Mouse (Mus musculus) R1 (cell line): ENCODE data around the gene Mfrp.

Experiments
- DNase-seq: peaks from one replicate; pipeline ENCODE4 v3.0.0-alpha.2; 2018; ENCODE audit warnings: low read depth, low spot score

The Mfrp gene

DNA sequence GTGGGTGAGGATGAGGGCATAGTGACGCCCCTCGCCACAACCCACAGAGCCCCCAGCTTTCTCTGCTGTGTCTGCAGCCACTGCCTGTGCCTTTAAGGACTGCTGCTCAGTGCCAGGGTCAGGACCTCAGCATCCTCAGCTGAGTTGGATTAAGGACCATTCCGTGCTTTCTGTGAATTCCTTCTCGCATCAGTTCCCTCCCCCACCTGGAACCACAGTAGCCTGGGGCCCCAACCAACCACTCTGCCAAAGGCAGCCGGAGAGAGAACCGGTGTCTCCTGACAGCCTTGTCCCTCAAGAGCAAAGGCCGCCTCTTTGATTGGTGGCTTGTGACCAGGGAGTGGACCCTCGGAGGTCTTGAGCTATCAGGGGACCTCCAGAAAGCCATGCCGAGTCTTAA is at the start of gene Mfrp:
Gene Mfrp (plus strand): TSS at position 240 of the 400 bp plus-strand sequence.
- no peak for DNase-seq

DNA sequence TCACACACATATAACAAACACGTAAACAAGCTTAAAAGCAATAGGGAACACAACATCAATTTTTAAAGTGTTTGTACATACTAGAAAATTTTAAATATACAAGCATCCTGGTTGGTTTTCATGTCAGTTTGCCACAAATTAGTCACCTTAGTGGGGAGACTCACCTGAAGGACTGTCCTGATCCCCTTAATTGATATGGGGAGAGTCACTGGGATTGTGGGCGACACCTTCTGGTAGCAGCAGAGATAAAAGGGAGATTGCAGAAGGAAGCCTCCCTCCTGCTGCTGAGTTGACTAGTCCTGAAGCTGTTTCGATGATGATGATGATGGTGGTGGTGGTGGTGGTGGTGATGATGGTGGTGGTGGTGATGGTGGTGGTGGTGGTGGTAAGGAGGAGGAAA is 48.7 kb upstream of the Mfrp start:
- no peak for DNase-seq

DNA sequence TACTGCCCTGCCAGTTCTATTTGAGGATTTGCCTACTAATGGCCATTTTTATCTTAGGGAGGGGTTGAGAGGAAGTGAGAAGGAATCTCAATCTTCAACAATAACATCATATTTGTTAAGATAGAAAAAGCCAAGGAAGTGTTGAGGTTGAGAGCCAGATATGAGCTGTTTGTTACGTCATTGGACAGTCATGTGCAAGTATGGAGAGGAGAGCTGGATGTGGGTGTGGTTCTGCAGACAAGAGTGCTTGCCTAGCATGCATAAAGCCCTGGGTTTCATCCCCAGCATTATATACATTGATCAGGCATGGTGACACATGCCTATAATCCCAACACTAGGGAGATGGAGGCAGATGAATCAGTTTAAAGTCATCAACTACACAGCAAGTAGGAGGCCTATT is 47.6 kb upstream of the Mfrp start:
- no peak for DNase-seq

DNA sequence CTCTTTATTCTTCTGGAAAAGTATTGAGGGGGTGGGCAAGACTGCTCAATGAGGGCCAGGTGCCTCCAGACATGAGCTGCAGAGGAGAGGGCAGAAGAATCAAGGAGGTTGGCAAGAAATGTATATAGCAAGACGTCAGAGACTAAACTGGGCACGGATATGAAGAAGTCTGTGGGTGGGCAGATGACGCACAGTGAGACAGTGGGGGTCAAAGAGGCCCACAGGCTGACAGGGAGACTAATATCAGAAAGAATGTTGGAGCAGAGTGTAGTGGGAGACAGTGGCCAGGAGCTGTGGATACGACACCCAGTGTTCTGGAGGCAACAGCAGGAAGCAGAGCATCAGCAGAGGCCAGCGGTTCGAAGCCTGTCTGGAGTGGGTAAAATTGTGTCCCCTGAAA is 42.9 kb upstream of the Mfrp start:
- DNase-seq: no peak

DNA sequence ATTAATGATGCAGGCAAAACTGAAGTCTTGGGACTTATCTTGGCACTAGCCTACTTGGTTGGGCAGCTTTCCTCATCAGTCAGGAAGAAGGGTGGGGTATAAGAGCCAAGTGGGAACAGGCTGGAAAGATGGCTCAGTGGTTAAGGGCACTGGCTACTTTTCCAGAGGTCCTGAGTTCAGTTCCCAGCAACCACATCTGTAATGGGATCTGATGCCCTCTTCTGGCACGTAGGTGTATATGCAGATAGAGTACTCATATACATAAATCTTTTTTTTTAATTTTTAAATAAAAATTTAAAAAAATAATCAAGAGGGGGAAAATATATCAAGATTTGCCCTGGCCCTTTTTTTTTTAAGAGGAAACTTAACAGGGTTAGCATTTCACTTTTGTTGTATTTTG is 36.4 kb upstream of the Mfrp start:
- DNase-seq: no peak

DNA sequence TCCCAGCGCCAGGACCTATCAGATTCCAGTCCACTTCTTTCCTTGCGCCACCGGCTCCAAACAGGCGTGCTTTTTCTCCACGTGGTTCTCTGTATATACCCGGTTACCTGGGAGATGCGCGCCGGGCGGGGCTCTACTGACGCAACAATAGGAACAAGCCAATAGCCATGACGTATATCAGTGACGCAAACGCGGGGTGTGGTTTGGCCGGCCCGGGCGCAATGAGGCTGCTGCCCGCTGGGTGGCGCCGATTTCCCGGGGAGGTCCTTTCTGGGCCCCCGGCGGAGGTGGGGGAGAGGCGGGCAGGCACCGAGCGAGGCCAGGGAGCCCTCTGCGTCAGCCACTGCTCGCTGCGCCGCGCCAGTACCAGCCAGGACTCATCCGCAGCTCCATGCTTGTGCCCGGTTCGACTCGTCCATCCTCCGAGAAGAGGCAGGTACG is 34.7 kb upstream of the Mfrp start, which contains the start of gene Usp2:
Gene Usp2 (plus strand): TSS at position 237 of the 441 bp plus-strand sequence.
- peak; percentile 99 for DNase-seq

DNA sequence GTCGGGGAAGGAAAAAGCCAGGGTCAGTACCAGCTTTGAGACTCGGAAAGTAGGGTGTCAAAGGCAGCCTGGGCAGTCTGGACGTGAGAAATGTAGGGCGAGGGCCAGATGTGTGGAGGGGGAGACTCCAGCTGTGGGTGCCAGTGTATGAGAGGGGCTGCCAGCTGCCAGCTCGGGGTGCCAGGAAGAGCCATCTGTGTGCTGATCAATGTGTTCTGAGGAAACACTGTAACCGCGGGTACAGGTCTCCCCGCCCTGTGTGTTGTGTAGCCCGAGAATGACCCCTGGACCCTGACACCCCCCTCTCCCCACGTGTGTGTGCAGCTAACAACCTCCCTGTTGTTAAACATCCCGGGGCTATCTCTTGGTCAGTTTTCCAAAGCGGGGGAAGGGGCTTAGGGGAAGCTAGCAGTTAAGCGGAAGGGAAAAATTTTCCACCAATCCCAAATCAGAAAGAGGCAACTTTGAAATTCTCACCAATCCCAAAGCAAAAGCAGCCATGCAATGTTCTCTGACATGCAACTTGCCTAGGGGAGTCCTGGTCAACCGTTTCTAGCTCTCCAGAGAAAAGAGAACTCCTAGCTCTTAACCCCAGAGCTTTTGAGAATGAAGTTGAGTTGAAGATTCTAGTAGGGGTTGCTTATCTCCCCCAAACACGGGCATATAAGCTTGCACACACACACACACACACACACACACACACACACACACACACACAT is 34.1 kb upstream of the Mfrp start:
- peak; percentile 47 for DNase-seq

DNA sequence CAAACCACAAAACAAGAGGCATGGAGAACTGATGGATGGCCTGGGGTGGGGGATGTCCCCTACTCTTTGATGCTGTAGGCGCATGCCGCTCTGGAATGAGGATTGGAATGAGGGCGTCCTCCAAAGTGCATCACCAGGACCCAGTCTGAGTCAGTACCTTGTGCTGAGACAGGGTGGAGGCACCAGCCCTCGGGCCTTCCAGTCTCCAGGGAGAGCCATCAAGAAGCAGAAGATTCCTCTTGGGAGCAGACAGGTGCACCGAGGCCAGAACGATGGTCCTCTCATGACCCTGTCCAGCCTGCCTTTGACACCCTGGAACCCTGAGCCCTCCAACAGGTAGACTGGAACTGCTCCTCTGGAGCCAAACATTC is 33.6 kb upstream of the Mfrp start:
- DNase-seq: no peak

DNA sequence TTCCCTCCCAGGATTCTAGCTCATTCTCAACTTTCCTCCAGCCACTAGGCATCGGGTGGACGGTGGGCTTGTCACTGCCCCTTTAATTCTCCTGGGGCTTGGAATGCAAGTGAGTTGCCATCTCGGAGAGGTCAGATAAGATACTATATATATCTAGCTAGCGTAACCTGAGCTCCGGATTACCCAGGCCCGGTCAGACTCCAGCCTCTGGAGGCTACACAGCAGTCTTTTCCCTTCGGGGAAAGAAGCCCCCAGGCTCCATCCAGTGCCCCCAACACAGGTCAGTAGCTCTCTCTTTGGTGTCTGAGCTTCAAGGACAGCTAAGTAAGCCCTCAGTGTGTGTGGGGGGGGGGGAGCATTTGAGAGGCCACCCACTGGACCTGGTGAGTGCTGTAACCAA is 32.3 kb upstream of the Mfrp start:
- DNase-seq: no peak

DNA sequence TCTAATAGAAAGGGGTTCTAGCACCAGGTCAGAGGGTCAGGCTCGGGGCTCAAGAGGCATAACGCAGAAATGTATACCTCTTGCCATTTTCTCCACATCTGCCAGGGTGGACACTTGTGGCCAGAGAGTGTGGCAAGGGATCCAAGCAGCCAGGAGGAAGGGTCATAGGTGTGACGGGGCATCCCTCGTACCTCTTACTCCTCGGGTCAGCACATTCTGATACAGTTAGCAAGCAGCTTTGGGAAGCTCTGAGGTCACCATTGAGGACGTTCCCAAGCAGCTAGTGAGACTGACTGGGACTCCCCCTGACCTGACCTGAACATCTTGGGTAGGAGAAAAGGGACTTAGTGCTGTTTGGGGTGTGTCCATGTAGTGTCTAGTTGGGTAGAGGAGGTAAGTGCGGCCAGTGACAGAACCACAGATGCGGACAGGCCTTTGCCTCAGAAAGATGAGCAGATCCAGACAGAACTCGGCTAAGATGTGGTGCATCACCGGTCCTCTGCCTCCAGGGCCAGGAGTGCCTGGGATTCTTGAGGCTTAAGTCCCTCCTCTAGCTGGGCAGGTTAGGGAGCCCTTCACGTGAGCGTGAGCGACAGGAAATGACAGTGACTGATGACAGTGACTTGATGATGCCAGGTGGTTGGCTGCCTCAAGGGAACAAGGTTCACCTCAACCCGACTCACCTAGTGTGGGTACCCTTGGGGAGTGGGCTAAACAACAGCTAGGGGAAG is 31.3 kb upstream of the Mfrp start:
- DNase-seq: no peak

DNA sequence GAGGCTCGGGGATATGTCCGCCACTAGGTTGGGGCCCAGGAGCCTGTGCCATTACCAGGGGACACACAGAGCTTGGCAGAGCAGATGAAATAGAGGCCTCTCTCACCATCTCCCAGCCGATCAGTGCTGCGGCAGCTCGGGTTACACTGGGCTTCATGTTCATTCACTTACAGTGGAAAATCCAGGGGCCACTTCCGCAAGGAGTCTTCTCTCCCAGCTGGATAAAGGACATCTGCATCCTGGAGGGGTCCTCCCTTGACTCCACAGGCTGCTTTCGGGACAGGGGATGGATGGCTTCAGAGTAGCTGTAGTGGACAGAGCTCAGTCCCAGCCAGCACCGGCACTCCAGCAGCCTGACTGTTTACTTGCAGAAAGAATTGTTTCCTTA is 30.7 kb upstream of the Mfrp start:
- DNase-seq: no peak

DNA sequence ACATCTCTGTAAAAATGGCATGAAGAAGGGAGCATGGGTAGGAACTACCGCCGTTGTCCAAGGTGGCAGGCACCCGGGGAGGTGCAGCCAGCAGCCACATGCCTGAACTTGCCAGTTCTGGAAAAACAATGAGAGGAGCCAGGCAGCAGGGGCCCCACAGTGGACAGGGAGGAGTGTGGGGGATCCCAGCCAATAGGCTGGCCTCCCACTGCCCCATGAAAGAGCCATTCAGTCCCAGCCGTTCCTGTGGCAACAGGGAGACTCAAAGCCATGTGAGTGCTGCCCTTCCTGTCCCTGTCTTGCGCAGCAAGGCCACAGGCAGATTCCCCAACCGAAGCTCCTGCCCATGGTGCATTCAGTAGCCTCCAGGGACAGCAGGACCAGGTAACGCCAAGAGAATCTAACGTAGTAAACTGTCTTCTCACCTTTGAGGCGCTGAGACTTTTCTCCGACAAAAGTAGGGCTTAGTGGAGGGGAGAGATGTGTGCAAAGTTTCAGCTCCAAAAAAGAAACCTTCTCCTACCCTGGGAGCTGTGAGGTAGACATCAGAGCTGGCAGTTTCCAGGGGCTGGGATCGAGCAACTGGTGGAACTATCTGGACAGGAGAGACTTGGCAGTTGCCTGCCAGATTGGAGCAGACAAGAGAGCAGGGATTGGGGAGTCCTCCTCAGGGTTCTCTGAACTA is 29.5 kb upstream of the Mfrp start:
- DNase-seq: no peak

DNA sequence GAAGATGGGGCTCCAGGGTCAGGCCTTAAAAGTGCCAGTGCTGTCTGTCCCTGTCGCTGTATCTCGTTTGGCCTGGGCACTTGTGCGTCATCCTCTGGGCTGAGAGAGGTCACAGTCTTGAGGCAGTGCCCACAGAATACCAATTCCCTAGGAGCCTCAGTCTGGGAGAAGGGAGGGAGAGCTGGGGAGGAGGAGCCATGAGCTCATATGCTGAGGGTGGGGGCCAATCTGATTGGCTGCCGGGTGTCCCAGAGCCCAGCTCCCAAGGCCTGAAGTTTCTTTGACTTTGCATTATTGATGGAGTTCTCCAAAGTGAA is 29.0 kb upstream of the Mfrp start:
- DNase-seq: no peak

DNA sequence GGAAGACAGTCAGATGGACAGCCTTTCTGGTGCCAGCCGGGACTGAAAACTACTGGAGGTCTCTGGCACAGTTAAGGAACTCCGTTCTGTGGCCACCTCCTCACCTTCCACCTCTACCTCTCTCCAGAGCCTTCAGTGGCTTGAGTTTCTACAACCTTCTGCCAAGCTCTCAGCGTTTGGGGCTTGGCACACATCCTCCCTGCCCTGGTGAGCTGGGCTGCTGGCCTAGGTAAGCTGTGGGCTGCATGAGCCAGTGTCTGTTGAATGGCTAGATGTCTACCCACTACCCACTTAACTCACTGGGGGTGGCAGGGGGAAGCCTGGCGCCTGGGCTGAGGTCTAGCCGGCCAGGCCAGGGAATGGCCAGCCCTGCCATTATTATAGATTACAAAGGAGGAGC is 28.4 kb upstream of the Mfrp start:
- DNase-seq: no peak

DNA sequence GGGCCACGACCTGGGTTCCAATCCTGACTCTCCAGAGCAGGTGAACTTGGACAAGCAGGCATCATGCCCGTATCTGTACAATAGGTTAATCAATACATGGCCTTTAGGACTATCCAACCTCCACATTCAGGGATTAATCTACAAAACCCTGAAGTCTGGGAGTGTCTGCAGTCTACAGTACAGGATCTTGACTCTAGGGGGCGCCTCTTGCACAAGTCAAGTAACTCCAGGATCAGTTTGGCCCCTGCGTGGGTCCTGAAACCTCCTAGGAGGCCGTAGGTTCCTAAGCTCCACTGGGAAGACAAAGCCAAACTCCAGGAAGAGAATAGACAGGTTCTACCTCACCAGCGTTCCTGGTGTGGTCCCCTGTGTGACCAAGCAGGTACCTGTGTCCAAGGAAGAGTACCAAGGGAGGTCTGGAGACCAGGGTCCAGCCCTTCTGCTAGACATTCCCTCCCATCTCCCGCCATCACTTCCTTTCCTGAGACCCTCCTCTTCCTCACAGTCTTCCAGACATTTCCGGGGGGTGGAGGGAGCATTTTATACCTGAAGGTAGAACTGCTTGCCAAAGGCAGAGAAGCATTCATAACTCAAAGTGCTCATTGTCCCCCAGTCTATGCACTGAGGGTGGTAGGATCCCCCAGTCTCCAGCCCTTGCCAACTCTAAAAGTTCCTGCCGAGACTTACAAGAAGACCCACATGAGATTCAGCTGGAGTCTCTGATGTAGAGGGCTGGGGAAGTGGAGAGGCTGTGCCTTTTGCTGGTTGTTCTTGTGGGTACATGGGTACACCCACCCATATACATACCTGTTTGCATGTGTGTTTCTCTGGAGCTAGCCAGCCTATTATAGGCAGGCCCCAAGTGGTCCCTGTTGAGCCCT is 26.9 kb upstream of the Mfrp start:
- DNase-seq: peak; percentile 86

DNA sequence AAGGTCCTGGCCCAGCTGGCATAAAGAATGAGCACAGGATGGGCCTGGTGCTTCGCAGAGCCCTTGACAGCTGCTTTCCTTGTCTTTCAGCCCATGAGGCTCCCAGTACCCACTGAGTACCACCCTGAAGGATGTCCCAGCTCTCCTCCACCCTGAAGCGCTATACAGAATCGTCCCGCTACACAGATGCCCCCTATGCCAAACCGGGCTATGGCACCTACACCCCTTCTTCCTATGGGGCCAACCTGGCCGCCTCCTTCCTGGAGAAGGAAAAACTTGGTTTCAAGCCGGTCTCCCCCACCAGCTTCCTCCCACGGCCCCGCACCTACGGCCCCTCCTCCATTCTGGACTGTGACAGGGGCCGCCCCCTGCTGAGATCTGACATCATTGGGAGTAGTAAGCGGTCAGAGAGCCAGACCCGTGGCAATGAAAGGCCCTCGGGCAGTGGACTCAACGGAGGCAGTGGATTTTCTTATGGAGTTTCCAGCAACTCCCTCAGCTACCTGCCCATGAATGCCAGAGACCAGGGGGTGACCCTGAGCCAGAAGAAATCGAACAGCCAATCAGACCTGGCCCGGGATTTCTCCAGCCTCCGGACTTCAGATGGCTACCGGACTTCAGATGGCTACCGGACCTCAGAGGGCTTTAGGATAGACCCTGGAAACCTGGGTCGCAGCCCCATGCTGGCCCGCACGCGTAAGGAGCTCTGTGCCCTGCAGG is 26.1 kb upstream of the Mfrp start:
- DNase-seq: no peak

DNA sequence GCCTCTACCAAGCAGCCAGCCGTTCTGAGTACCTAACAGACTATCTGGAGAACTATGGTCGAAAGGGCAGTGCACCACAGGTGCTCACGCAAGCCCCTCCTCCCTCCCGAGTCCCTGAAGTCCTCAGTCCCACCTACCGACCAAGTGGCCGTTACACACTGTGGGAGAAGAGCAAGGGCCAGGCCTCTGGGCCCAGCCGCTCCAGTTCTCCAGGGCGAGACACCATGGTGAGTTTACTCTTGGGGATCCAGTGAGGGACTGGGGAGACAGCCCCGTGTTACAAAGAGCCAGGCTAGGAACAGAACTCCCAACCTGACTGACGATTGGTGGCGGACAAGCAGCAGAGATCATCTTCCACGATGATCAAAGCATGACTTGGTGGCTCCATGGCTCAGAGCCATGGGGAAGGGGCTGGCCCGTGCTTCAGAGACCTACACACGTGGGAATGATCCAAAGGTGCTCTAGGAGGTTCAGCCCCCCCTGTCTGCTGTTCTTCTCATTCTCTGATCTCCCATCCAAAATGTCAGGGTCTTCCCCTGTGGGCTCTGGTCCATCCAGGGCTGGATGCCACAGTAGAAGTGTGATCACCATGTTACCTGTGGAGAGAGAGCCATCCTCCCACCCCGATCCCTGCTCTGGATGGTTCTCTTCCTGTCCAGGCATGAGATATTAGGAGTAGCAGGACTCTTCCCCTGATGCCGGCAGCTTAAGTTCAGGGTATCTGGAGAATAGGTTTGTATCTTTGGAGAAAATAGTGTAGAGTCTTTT is 25.3 kb upstream of the Mfrp start:
- no peak for DNase-seq

DNA sequence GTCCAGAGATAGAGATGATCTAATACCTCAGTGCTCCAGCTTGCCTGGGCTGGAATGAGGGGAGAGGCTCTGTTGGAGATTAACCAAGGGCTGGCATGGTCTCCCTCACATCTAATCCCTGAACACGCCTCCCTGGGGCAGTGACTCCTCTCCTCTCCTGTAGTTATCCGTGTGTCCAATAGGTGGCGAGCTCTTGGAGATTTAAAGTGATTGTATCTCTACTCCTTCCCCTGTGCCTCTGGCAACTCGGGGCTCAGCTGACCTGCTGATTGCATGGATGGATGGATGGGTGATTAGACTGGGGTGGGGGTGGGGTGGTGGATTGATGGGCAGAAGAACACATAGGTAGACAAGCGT is 24.8 kb upstream of the Mfrp start:
- peak; percentile 87 for DNase-seq

DNA sequence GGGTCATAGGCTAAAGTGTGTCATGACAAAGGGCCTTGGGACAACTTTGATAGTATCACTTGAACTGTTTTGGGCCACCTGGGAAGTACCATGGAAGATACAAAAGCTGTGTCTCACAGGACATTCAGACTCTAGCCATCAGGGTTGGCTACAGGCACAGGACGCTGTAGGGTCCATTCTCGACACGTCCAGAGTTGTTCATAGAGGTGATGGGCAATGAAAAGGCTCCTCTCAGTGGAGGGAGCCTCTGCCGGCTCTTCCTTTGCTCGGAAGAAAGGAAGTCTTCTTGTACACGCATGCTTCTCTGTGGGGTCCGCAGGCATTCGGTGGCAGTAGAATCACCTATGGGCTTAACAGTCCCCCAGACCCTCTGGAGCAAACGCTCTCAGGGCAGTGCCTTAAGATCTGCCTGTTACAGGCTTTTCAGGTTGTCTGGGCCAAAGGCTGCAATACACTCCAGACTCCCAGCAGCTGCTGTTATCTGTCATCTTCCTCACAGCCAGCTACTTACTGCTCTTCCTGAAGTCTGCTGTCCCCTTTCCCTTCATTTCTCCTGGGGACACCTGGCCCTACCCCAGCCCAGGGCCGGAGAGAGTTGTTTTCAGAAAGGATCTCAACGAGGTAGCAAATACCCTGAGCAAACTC is 24.1 kb upstream of the Mfrp start:
- no peak for DNase-seq

DNA sequence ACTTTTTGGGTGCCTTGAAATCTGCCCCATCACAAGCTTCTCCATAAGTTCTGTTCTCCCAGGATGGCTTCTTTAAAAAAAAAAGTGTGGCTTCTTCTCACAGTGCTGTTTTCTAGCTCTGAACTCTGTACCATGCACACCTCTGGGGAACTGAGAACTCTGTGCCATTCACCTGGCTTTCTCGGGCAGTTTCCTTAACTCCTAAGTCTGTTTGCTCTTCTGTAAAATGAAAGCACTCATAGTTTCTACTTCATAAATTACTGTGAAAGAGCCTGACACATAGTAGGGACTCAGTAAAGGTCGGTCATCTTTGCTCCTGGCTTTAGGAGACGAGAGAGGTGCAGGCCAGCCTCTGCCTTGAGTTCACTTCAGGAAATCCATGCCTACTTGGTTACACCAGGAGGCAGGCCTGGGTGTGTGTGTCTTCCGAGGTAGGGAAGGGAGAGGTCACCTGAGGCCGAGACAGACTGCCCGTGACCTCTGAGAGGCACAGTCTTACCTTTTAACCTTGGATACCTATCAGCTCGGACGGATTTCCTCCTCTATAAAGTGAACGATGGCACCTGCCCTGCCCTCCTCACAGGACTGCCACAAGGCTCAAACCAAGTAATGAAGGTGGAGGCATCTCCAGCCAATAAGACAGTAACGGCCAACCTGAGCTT is 23.3 kb upstream of the Mfrp start:
- no peak for DNase-seq
